Mouse (Mus musculus) megakaryocyte, embryonic 14.5 days (primary cell): ENCODE data around the gene Rarres2.

Experiments used
- FLI1 ChIP-seq: IDR thresholded peaks from 2 replicates; pipeline ENCODE4 v1.6.1; 2012; ENCODE audit warnings: low read length, inconsistent platforms, mixed read lengths
- GATA1 ChIP-seq: IDR thresholded peaks from 3 replicates; pipeline ENCODE4 v1.6.1; 2012; ENCODE audit warnings: mixed read lengths, low read length, inconsistent platforms, borderline replicate concordance

DNA sequence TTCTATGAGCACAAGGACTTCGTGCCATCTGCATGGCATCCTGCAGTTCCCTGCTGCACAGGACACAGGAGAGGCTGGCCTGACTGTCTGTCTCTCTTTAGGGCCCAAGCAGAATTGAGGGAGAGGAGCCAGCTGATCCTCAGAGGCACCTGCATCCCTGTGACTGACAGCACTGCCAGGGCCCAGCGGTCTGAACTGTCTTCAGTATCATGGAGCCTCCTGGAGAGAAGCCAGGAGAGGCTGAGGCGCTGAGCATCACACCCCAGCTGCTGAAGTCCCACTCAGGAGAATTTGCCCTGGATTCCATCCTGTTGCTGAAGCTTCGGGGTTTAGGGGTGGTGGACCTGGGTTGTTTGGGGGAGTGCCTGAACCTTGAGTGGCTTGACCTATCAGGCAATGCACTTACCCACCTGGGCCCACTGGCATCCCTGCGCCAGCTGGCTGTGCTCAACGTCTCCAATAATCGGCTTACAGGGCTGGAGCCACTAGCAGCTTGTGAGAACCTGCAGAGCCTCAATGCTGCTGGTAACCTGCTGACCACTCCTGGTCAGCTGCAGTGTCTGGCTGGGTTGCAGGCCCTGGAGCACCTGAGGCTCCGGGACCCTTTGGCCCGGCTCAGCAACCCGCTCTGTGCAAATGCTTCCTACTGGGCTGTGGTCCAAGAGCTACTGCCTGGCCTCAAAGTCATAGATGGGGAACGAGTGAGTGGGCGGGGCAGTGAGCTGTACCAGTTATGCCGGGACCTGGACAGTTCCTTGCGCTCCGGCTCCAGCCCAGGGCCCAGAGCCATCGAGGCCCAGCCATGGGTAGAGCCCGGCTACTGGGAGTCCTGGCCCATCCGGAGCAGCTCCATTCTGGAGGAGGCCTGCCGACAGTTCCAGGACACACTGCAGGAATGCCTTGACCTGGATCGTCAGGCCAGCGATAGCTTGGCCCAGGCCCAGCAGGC is 4.3 kb downstream of the Rarres2 start:
- TF ChIP-seq GATA1 (no peak), FLI1 (no peak)
